Mouse (Mus musculus) testis, adult 2 months (tissue): ENCODE data around the gene BC004004.

Experiments used
- CTCF ChIP-seq: fragments of 200-500 bp; IDR thresholded peaks from 2 replicates; pipeline ENCODE4 v1.5.1; 2012; ENCODE audit warnings: low read depth, mild to moderate bottlenecking, inconsistent platforms, low read length, moderate library complexity; ENCODE audit not compliant: control insufficient read depth, insufficient read depth, insufficient replicate concordance
- POLR2A ChIP-seq: fragments of 200-500 bp; IDR thresholded peaks from 2 replicates; pipeline ENCODE4 v1.6.1; 2012; ENCODE audit warnings: low read depth, mild to moderate bottlenecking, inconsistent platforms, low read length, moderate library complexity; ENCODE audit not compliant: control insufficient read depth

DNA sequence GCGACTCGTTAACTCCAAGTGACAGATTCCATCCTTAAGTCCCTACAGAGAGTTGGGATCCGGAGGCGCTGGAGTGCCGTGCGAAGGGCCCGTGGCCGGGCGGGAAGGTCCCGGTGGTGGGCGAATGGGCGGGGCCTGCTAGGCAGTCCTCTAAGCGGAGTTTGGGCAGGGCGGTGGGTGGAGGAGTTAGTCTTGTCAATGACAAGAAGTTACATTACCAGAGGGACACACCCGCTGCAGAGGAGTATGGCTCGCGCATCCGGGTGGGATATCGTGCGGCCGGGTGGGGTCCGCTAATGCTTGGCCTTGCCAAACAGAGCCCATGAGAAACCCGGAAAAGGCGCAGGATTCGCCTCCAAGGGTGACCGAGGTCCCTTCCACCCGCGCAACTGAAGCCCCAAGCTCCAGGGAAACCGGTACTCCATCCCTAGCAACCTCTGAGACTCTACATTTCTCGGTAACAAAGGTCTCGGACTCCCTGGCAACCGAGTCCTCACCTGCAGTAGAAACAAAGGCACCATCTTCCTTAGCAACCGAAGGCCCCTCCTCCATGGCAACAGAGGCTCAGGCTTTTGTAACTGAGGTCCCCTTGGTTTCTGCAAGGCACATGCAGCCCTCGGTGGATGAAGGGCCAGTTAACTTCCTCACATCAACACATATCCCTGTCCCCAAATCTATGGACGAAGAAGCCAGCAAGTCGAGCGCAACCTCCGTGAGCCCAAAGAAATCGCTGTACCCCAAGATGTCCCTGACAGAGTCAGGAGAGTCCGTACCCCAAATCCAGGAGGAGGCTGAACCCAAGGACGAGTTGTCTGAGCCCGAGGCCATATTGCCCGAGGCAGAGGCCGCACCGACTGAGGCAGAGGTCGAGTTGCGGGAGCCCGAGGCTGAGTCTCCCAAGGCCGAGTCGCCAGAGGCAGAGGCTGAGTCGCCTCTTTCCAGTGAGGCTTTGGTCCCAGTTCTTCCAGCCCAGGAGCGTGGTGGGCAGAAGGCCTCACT is 58.2 kb downstream of the BC004004 start:
- TF ChIP-seq POLR2A (no peak; the same call in 1 of the 2 replicates), CTCF (no peak)
